Mouse (Mus musculus): ENCODE measurements around the gene Slc5a8. TPM values are rescaled to one million over a fixed set of nuclear protein-coding genes. Genes with fewer than 3 reads are reported as not detected.

The Slc5a8 gene
- not detected for total RNA-seq (2021)

- intact Hi-C loops (cut with DNase I): no loop called here
Observed at GRCm38 (mm10) chr10:88885632-88886090, at the start of gene Slc5a8. Gene Slc5a8, plus strand, starts transcription at chr10:88885992.

GRCm38 (mm10) chr10:88848876-88849476, 36.8 kb upstream of the Slc5a8 start:
- DNase-seq: no peak
- intact Hi-C loops (cut with DNase I): no loop called here

More at GRCm38 (mm10) chr10:88885632-88886090, at the start of gene Slc5a8:
- DNase-seq: no peak

GRCm38 (mm10) chr10:88849976-88850375, 35.8 kb upstream of the Slc5a8 start:
- no peak for DNase-seq
- intact Hi-C loops (cut with DNase I): no loop called here

GRCm38 (mm10) chr10:88853326-88853725, 32.5 kb upstream of the Slc5a8 start:
- DNase-seq: no peak
- intact Hi-C loops (cut with DNase I): no loop called here

GRCm38 (mm10) chr10:88860911-88861310, 24.9 kb upstream of the Slc5a8 start:
- intact Hi-C loops (cut with DNase I): no loop called here
- DNase-seq: no peak

- intact Hi-C loops (cut with DNase I): no loop called here
- DNase-seq: no peak
Observed at GRCm38 (mm10) chr10:88861416-88861815, 24.4 kb upstream of the Slc5a8 start.

- intact Hi-C loops (cut with DNase I): no loop called here
- no peak for DNase-seq
Observed at GRCm38 (mm10) chr10:88862293-88862692, 23.5 kb upstream of the Slc5a8 start.

GRCm38 (mm10) chr10:88866017-88866416, 19.8 kb upstream of the Slc5a8 start:
- intact Hi-C loops (cut with DNase I): no loop called here
- DNase-seq: no peak

GRCm38 (mm10) chr10:88874870-88875269, 10.9 kb upstream of the Slc5a8 start:
- intact Hi-C loops (cut with DNase I): no loop called here
- no peak for DNase-seq

- intact Hi-C loops (cut with DNase I): no loop called here
Observed at GRCm38 (mm10) chr10:88877421-88877820, 8.4 kb upstream of the Slc5a8 start.

GRCm38 (mm10) chr10:88883721-88884120, 2.1 kb upstream of the Slc5a8 start:
- intact Hi-C loops (cut with DNase I): no loop called here
- no peak for DNase-seq

More at GRCm38 (mm10) chr10:88877421-88877820, 8.4 kb upstream of the Slc5a8 start:
- no peak for DNase-seq

GRCm38 (mm10) chr10:88884836-88885235, 956 bp upstream of the Slc5a8 start:
- DNase-seq: no peak
- intact Hi-C loops (cut with DNase I): no loop called here

- intact Hi-C loops (cut with DNase I): no loop called here
Observed at GRCm38 (mm10) chr10:88886114-88886513, 322 bp downstream of the Slc5a8 start.

GRCm38 (mm10) chr10:88888376-88888775, 2.6 kb downstream of the Slc5a8 start:
- intact Hi-C loops (cut with DNase I): no loop called here

More at GRCm38 (mm10) chr10:88886114-88886513, 322 bp downstream of the Slc5a8 start:
- no peak for DNase-seq

GRCm38 (mm10) chr10:88891410-88891809, 5.6 kb downstream of the Slc5a8 start:
- no peak for DNase-seq
- intact Hi-C loops (cut with DNase I): no loop called here

More at GRCm38 (mm10) chr10:88888376-88888775, 2.6 kb downstream of the Slc5a8 start:
- DNase-seq: no peak

- intact Hi-C loops (cut with DNase I): no loop called here
- DNase-seq: no peak
Observed at GRCm38 (mm10) chr10:88892560-88893087, 6.8 kb downstream of the Slc5a8 start.

- intact Hi-C loops (cut with DNase I): no loop called here
- DNase-seq: no peak
Observed at GRCm38 (mm10) chr10:88897032-88897431, 11.2 kb downstream of the Slc5a8 start.

- intact Hi-C loops (cut with DNase I): no loop called here
- no peak for DNase-seq
Observed at GRCm38 (mm10) chr10:88949649-88950296, 64.0 kb downstream of the Slc5a8 start.

- intact Hi-C loops (cut with DNase I): no loop called here
- DNase-seq: no peak
Observed at GRCm38 (mm10) chr10:88950297-88950653, 64.5 kb downstream of the Slc5a8 start.

- DNase-seq: no peak
- intact Hi-C loops (cut with DNase I): no loop called here
Observed at GRCm38 (mm10) chr10:88960791-88961190, 75.0 kb downstream of the Slc5a8 start.

GRCm38 (mm10) chr10:88968586-88968985, 82.8 kb downstream of the Slc5a8 start:
- intact Hi-C loops (cut with DNase I): no loop called here
- peak; percentile 3 to 4 for DNase-seq
